Mouse (Mus musculus): ENCODE results near the gene Olfr1419. TPM values are rescaled to one million over a fixed set of nuclear protein-coding genes. Genes with fewer than 3 reads are reported as not detected.

The Olfr1419 gene
- total and polyA plus RNA-seq, 3 experiments, result not detected

DNA sequence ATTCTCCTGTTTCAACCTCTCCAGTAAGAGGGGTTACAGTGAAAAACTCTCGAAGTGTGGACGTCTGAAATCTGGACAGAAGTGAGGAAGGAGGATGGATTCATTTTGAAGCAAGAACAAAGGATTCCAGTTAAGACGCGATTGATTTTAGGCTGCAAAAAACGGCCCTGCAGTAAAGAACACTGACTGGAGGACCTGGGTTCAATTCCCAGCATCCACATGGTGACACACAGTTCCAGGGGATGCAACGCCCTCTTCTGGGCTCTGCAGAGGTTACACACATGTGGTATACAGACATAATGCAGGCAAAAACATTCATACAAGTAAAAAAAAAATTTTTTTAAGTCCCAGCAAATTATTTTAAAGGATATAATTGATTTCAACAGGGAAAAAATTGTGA is 54.7 kb downstream of the Olfr1419 start:
- dilution Hi-C loops (cut with MboI; ENCODE audit: extremely low pct_ligation_motif_present, extremely low pct_unique_long_range_greater_than_20kb, low sequenced_read_pairs) (no loop called here), in situ Hi-C loops (cut with MboI; ENCODE audit: low pct_ligation_motif_present, low pct_unique_long_range_greater_than_20kb, low sequenced_read_pairs) (no loop called here)
- Histone ChIP-seq H3K4me2 (ENCODE audit: insufficient read depth, low read depth, poor library complexity, severe bottlenecking) (peak overlapping the region; percentile 95; the same call in 1 of the 2 replicates), H3K4me3 (replicated peaks in 1 of 3; ENCODE audit: low read depth in 2 of 3, low read length in 2 of 3, poor library complexity in 1 of 3) (no peak overlapping the region), H3K9me3 (replicated peaks; ENCODE audit: low read length) (no peaks in the 10 kb centered on the region), H3K9ac (ENCODE audit: insufficient read depth, low read depth) (no peak overlapping the region), H3K27ac (ENCODE audit: insufficient read depth, low read depth) (no peak overlapping the region), H3K4me1 (ENCODE audit: control insufficient read depth in 1 of 2, insufficient read depth in 2 of 2) (peaks cover 0 to 10% of the 10 kb centered on the region in 2 experiments; a peak in 1 of 4 replicates), H3K27me3 (replicated peaks) (peaks cover 47% of the 10 kb centered on the region), H3K36me3 (replicated peaks in 1 of 2; ENCODE audit: control insufficient read depth in 1 of 2, insufficient read depth in 1 of 2, low read length in 1 of 2) (no peaks in the 10 kb centered on the region), H3K79me2 (replicated peaks; ENCODE audit: control insufficient read depth, extremely low read depth, insufficient read depth, poor library complexity, severe bottlenecking) (no peaks in the 10 kb centered on the region)
- TF ChIP-seq UBTF (IDR thresholded peaks at IDR 0.05; ENCODE audit: low read depth, low read length) (no peak), CTCF (conservative IDR thresholded peaks at IDR 0.05 in 1 of 2, IDR thresholded peaks at IDR 0.05 in 1 of 2; ENCODE audit: low read depth in 2 of 2, low read length in 2 of 2) (peak in 1 of 2 experiments; percentile 37; a peak in 2 of 4 replicates), MAX (IDR thresholded peaks at IDR 0.05; ENCODE audit: low read length) (no peak), RAD21 (IDR thresholded peaks at IDR 0.05; ENCODE audit: low read depth, low read length) (peak; percentile 3)
- DNase-seq (ENCODE audit: extremely low read depth), result peak; percentile 11

DNA sequence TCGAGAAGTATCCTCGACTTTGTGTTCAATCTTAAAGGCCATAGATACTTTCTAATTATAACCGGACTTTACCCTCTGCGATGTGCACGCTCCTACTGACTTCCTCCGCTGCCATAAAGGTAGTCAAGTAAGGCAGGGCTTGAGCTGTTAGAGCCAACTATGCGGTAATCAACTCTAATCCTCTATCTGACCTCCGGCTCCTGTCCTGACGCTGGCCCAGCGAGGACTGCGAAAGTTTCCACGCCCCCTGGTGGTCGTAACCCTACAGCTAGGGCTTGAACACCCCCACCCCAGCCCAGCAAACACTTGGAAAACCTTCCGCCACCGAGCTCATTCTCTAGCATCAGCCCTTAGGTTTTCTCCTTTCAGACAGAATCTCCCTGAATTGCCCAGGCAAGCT is 55.1 kb downstream of the Olfr1419 start:
- in situ Hi-C loops (cut with MboI; ENCODE audit: low pct_ligation_motif_present, low pct_unique_long_range_greater_than_20kb, low sequenced_read_pairs) (no loop called here), dilution Hi-C loops (cut with MboI; ENCODE audit: extremely low pct_ligation_motif_present, extremely low pct_unique_long_range_greater_than_20kb, low sequenced_read_pairs) (no loop called here)
- peak; percentile 40 for DNase-seq (ENCODE audit: extremely low read depth)
- Histone ChIP-seq H3K36me3 (replicated peaks in 1 of 2; ENCODE audit: control insufficient read depth in 1 of 2, insufficient read depth in 1 of 2, low read length in 1 of 2) (no peaks in the 10 kb centered on the region), H3K79me2 (replicated peaks; ENCODE audit: control insufficient read depth, extremely low read depth, insufficient read depth, poor library complexity, severe bottlenecking) (no peaks in the 10 kb centered on the region), H3K27ac (ENCODE audit: insufficient read depth, low read depth) (no peak overlapping the region), H3K4me1 (ENCODE audit: control insufficient read depth in 1 of 2, insufficient read depth in 2 of 2) (peaks cover 0 to 10% of the 10 kb centered on the region in 2 experiments; a peak in 1 of 4 replicates), H3K9me3 (replicated peaks; ENCODE audit: low read length) (no peaks in the 10 kb centered on the region), H3K4me3 (replicated peaks in 1 of 3; ENCODE audit: low read depth in 2 of 3, low read length in 2 of 3, poor library complexity in 1 of 3) (peak overlapping the region in 2 of 3 experiments; percentile 27 to 48), H3K27me3 (replicated peaks) (peaks cover 51% of the 10 kb centered on the region), H3K4me2 (ENCODE audit: insufficient read depth, low read depth, poor library complexity, severe bottlenecking) (peak overlapping the region; percentile 95), H3K9ac (ENCODE audit: insufficient read depth, low read depth) (no peak overlapping the region)
- TF ChIP-seq CHD1 (IDR thresholded peaks at IDR 0.05; ENCODE audit: low read depth, low read length) (0 out of 2 replicates have a peak, but pooled peaks have one; percentile 49), IRF4 (IDR thresholded peaks at IDR 0.05; ENCODE audit: low read depth, low read length) (no peak), RAD21 (IDR thresholded peaks at IDR 0.05; ENCODE audit: low read depth, low read length) (peak; percentile 17), UBTF (IDR thresholded peaks at IDR 0.05; ENCODE audit: low read depth, low read length) (no peak), BHLHE40 (IDR thresholded peaks at IDR 0.05; ENCODE audit: low read depth, low read length) (no peak), PAX5 (IDR thresholded peaks at IDR 0.05; ENCODE audit: low read length) (no peak), ZMIZ1 (IDR thresholded peaks at IDR 0.05; ENCODE audit: low read depth, low read length) (no peak), JUN (IDR thresholded peaks at IDR 0.05; ENCODE audit: insufficient read depth, low read depth, low read length) (no peak), GABPA (IDR thresholded peaks at IDR 0.05; ENCODE audit: insufficient replicate concordance, low read depth, low read length) (no peak), SIN3A (IDR thresholded peaks at IDR 0.05; ENCODE audit: low read length) (no peak), ELF1 (IDR thresholded peaks at IDR 0.05; ENCODE audit: low read depth, low read length) (no peak), HCFC1 (IDR thresholded peaks at IDR 0.05; ENCODE audit: low read depth, low read length) (no peak), SMC3 (IDR thresholded peaks at IDR 0.05; ENCODE audit: low read depth, low read length) (peak; percentile 62), TBP (conservative IDR thresholded peaks at IDR 0.05; ENCODE audit: low read depth, low read length) (no peak), E2F4 (IDR thresholded peaks at IDR 0.05; ENCODE audit: insufficient replicate concordance, low read depth, low read length) (no peak), CTCF (conservative IDR thresholded peaks at IDR 0.05 in 1 of 2, IDR thresholded peaks at IDR 0.05 in 1 of 2; ENCODE audit: low read depth in 2 of 2, low read length in 2 of 2) (peak; percentile 48 to 72), POLR2AphosphoS2 (IDR thresholded peaks at IDR 0.05; ENCODE audit: low read depth, low read length) (no peak)

Data from CH12.LX (cell line).